Mouse (Mus musculus) splenic B cell, adult 2 months (primary cell): Measurements from ENCODE around the gene Aldh1b1.
A peak's percentile ranks its signal among the peaks of the same experiment; 100 is the strongest.

ENCODE experiments used
- DNase-seq: peaks from one replicate; pipeline ENCODE4 v3.0.0-alpha.2; 2011; ENCODE audit warnings: low read depth, low spot score
- H3K27me3 ChIP-seq: 2 replicates; pipeline ENCODE4 v1.6.1; 2012; ENCODE audit warnings: mild to moderate bottlenecking, low read length, moderate library complexity, mixed read lengths; ENCODE audit not compliant: control insufficient read depth, poor library complexity, insufficient read depth, severe bottlenecking
- H3K36me3 ChIP-seq: 2 replicates; pipeline ENCODE4 v1.6.1; 2012; ENCODE audit warnings: mild to moderate bottlenecking, low read length, moderate library complexity, mixed read lengths; ENCODE audit not compliant: control insufficient read depth, poor library complexity, insufficient read depth, severe bottlenecking

Aldh1b1 gene

DNA sequence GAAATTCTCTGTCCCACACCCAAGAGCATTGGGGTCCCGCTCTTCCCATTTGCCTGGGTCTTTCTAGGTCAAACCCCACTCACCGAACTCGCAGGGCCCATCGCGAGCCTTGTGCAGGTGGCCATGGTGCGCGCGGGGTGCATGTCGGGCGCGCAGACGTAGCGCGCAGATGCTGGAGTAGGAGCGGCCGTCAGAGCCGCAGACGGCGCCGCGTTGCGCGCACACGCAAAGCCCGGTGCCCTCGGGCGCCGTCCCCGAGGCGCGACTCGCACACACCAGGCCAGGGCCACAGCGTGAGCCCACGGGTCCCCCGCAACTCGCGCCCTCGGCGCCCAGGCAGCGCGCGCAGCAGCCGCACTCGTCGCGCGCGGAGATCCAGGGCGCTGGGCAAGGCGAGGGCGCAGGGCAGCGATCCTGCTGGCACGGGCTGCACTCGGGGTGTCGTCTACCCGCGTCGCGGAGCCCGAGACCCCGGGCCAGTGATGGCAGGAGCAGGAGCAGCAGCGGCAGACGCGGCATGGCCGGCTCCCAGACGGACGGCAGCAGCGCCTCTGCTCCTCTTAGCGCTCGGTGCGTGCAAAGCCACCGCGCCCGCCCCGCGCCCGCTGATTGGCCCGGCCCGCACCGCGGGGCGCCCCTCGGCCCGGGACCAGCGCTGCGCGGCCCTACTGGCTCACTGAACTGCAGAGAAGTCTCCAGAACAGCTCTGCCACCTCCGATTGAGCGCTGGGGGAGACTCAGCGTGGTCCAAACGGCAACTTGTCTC is 27.6 kb downstream of the Aldh1b1 start, which contains the start of gene Igfbpl1:
Igfbpl1 (minus strand) TSS at position 649 of the 766 bp plus-strand sequence.
- H3K36me3 ChIP-seq = no peaks in the 10 kb centered on the region
- no peak for DNase-seq
- no peaks in the 10 kb centered on the region; the same call in 1 of the 2 replicates for H3K27me3 ChIP-seq

DNA sequence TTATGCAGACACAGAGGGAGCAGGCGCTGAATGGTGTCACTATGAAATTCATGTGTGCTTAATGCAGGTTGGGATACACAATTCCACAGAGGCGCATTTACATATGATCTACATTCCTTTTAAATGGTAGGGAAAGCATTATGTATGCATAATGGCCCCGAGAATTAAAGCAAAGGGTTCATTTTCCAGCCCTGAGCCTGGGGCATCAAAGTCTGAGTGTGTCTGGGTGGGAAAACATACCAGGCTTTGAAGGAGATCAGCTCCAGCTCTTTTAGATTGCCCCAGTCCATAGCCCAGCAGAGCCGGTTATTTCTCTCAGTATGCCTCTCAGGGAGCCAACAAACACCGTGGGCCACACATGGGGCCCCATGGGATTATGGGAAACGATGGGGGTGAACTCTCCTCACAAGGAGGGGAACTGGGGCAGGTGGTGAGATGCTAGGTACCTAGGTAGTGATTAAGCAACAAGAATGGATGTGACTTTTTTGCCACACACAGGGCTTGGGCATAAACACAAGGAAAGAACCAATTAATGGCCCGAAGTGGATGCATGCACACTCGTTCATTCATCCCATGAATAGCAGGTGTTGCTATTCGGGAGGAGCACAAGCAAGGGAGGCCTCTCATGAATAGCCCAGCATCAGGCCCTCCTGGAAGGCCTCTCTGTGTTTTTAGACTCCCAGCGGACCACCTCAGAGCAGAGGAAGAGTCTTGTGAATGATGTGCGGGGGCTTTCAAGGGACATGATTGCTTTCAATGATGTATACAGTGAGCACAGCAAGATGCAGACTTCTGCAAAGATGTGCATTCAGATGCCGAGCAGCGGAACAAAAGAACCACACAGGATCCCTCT is 31.3 kb downstream of the Aldh1b1 start:
- no peaks in the 10 kb centered on the region for H3K36me3 ChIP-seq
- no peak for DNase-seq

DNA sequence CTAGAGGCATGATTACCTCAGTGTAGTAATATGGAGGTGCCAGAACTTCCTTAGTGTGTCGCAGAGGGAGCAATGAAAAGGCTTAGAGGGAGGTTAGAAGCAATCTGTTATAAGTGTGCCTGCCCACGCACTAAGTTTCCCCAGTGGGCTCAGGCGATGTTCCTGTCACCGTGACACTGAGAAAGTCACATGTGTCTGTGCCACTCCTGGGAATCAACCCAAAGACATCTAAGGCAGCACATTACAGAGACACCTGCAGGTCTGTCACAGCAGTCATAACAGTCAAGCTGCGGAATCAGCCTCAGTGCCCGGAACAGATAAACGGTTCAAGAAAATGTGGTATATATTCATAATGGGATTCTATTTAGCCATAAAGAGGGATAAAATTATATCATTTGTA is 33.2 kb downstream of the Aldh1b1 start:
- no peak for DNase-seq
- H3K27me3 ChIP-seq = no peaks in the 10 kb centered on the region; the same call in 1 of the 2 replicates
- H3K36me3 ChIP-seq = no peaks in the 10 kb centered on the region

More for the DNA sequence above, 31.3 kb downstream of the Aldh1b1 start:
- H3K27me3 ChIP-seq = no peaks in the 10 kb centered on the region; the same call in 1 of the 2 replicates

DNA sequence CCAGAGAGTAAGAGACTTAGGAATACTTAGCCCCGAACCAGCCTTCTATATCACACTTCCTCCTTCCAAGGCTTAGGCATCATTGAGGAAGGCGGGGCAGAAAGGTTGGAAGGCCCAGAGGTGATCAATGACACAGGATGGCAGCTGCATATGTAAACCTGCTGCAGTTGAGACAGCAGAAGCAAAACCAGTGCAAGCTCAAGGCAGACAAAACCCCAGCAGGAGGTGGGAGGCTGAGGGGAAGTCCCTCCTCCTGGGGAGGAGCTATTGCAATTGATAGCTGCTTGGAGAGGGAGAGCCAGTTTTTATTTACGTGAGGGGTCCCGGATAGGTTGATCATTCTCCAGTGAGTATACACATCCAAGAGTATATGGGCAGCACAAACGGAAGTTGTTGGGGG is 34.6 kb downstream of the Aldh1b1 start:
- no peaks in the 10 kb centered on the region for H3K27me3 ChIP-seq
- no peak for DNase-seq
- H3K36me3 ChIP-seq = no peaks in the 10 kb centered on the region

DNA sequence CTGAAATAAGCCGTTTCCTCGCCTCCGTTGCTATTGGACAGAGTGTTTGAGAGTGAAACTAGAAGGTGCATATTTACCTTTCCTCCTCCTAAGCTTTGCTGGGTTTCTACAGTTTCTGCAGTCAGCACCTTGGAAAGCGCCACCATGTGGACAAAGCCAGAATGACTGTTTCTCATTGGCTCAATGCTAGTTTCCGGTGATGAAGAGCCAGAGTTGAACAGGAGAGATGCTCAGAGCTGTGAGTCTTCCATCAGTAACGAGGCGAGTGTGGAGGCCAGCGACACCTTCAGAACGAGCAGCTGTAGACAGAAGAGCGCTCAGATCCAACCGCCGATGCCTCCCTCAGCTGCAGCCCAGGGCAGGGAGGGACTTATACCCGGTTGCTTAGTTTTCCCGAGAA is 45.5 kb downstream of the Aldh1b1 start:
- DNase-seq = peak; percentile 74
- no peaks in the 10 kb centered on the region; the same call in 1 of the 2 replicates for H3K27me3 ChIP-seq
- H3K36me3 ChIP-seq = no peaks in the 10 kb centered on the region

DNA sequence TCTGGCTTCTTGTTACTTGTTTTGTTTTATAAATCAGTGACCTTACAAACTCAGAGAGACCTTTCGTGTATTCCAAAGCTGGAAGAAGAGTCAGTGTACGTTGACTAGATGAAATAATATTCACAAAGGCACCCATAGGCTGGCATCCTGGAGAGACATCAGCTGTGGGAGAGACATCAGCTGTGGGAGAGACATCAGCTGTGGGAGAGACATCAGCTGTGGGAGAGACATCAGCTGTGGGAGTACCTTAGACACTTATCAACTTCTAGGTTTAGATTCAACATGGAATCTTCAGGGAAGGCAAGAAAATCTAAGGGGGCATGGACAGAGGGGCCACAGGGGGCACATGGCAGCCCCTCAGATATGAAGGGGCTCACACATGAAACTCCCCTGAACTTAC is 47.4 kb downstream of the Aldh1b1 start:
- no peak for DNase-seq
- H3K36me3 ChIP-seq = no peaks in the 10 kb centered on the region

DNA sequence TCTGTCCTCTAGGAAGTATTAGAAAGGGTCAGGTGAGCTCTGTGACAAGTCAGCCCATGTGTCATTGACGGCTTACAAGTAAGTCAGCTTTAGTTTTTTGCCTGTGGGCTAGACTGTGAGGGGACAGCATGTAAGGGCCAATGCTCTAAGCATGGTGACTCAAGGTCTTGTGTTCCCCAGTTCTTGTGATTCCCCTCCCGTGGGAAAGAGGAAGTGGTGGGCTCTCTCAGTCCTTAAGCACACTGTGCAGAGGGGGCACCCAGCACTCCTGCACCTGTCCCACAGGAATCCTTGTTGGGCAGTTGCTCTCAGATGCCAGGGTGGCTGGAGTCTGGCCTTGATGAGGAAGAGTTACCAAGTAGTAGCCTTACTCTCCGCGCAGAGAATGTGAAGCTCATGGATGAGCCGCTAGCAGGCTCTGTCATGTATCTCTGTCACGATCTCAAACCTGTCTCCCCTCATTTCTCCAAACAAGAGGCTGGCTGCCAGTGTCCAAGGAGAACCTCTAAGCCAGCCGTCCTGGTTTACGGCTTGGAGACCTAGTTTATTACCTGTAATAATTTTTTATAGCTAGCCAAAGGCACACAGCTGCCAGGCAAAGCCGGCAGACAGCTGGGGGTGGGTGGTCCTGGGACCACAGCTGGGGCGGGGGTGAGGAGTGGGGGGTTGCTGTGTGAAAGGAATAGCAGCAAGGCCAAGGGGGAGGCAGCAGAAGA is 49.4 kb downstream of the Aldh1b1 start, which contains the start of gene Stra6l:
Stra6l (plus strand) TSS at position 556 of the 716 bp plus-strand sequence.
- Histone ChIP-seq H3K27me3 (no peaks in the 10 kb centered on the region; the same call in 1 of the 2 replicates), H3K36me3 (no peaks in the 10 kb centered on the region)
- DNase-seq = peak; percentile 13

More for the DNA sequence above, 47.4 kb downstream of the Aldh1b1 start:
- no peaks in the 10 kb centered on the region; the same call in 1 of the 2 replicates for H3K27me3 ChIP-seq

DNA sequence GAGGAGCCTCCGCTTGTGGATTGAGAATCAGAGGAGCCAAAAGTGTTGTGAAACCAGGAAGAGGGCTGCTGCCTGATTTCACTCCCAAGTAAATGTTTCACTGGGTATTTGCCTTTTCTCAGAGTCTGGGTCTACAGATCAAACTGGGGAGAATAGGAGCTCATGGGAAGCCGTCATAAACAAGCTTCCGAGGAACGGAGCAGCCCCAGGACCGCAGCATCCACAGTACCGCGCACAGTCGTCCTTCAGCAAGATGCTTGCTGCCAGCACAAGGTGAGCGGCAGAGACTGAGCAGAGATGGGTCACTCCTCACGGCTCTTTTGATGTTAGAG is 50.0 kb downstream of the Aldh1b1 start:
- DNase-seq = no peak
- H3K27me3 ChIP-seq = no peaks in the 10 kb centered on the region; the same call in 1 of the 2 replicates
- H3K36me3 ChIP-seq = no peaks in the 10 kb centered on the region

DNA sequence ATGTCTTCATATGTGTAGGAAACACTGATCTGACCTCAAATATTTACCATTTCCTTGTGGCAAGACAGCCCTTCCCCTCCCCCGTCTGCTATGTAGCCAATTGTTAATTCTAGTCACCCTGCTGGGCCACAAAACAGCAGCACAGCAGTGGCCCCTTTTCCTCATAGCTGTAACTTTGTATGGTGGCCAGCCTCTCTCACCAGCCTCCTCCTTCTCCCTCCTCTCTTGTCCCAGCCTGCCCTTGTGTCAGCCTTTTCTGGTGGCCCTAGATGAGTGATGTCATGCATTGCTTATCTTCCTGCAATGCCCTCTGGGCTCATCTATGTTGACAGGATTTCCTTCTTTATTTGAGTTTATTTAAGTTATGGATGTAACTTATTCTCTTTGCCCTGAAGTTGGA is 50.6 kb downstream of the Aldh1b1 start:
- H3K27me3 ChIP-seq = no peaks in the 10 kb centered on the region; the same call in 1 of the 2 replicates
- H3K36me3 ChIP-seq = no peaks in the 10 kb centered on the region
- no peak for DNase-seq

DNA sequence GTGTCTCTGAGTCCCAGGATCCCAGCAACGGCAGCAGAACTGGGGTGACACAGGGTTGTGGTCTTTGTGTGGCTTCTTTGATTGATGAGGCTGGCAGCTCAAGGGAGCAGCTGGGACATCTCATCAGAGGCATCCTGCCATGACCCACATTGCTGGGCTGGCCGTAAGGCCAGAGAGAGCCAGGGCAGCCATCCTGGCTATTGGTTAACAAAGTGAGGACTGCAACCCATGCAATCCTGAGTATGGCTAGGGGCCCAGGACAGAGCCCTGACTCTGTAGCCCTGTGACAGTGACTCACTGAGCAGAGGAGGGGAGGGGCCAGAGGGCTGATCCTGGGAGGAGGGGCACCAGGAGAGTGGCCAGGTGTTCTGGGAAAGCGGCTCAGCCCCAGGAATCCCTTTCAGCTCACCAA is 52.8 kb downstream of the Aldh1b1 start:
- Histone ChIP-seq H3K27me3 (no peaks in the 10 kb centered on the region), H3K36me3 (no peaks in the 10 kb centered on the region)
- DNase-seq = no peak

DNA sequence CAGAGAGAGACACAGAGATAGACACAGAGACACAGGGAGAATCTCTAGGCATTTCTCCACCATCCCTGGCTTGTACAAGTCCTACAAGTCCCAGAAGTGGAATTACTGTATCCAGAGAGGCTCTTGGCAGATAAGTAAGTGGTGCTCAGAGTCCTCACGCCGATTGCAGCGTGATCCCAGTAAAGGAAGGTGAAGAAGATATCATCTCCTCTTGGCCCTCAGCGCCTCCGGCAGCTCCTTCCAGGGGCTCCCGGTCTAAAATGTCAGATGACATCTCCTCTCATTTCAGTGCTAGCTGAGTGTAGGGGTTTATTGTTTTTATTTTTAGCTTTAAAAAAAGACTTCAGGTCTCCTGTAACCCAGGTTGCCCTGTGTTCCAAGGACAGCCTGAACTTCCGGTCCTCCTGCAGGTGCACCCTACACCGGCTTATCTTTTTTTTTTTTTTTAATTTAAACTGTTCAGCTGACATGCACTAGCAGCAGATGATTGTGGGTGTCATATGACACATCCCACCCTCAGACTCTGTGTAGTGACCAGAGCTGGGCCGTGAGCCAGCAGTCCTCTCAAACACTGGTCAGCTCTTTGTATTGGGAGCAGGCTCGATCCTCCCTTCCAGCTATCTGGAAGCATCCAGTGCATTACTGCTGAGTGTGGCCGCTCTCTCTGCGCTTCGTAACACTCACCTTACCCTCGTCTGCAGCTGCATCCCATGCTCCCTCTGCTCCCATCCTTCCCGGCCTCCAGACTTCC is 54.8 kb downstream of the Aldh1b1 start:
- no peaks in the 10 kb centered on the region for H3K36me3 ChIP-seq
- H3K27me3 ChIP-seq = no peaks in the 10 kb centered on the region
- no peak for DNase-seq
